Mouse (Mus musculus) heart, adult 9 months (tissue): Measurements from ENCODE around the gene Spout1.

ENCODE experiments used
- DNase-seq, 2 experiments: peaks; one replicate each; pipeline ENCODE4 v3.0.0; 2022; ENCODE audit warnings: low spot score in 2 of 2

Spout1 gene

DNA sequence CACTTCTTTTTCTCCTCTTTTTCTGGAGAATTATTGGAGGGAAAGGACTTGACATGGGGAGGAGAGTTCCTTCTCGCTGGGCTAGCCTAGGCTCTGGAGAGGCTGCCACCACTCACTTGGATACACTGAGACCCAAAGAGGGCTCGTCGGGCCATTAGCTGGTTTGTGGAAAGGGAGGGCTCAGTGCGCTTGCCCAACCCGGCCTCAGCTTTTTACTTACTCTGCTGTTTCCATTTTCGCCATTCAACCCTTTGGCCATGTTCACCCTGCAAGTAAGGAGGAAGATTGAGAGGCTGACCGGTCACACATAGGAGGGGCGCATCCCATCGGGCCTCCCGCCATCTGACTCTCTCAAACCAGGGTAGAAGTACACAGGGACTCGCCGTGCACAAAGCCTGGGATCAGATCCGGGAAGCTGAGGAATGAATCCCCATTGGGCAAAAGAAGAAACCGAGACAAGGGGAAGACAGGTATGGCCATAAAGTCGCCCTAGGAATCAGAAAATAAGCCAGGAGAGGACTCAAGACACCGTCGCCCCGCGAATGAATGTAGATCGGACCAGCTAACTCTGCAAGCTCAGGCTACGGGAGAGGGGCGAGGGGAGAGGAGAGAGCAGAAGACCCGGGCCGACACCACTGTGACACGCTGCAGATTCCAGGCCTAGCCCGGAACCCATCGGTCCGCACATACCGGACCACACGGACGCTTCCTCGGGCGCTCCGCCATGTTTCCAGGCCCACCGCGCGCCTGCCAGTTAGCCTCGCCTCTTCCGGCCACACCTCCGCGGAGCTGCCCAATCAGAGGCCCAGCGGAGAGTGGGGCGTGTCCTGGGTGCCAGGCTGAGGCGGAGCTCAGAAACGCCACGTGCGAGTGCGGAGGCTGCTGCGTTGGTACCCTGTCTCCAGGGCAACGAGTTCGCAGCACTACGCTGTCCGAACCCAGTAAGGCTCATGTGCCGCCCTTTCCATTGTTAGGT is at the start of gene Spout1:
Gene Spout1 (minus strand): TSS at position 760 of the 976 bp plus-strand sequence.
- peak; percentile 93 to 94 for DNase-seq

- DNase-seq, result no peak
Observed at GRCm38 (mm10) chr2:30216293-30216692, 38.0 kb upstream of the Spout1 start.

- peak; percentile 57 to 59 for DNase-seq
Observed at GRCm38 (mm10) chr2:30215493-30215892, 37.2 kb upstream of the Spout1 start.

DNA sequence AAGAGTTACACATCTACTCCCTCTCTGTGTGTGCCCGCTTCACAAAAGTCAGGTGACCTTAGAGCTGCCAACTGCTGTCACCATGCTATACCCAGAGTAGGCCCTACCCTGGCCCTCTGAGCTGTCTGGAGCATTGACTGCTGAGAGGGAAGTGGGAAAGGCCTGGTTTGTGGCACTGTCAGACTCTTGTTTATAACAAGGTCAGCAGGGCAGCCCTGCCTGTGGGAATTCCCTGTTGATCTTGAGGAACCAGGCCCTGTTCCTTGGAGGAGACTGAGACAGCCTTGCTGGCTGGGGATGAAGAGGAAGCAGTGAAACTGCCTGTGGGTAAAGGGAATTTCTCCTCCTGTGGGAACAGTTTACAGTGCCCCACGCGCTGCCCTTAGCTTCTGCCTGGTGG is 36.5 kb upstream of the Spout1 start:
- DNase-seq, result no peak

DNA sequence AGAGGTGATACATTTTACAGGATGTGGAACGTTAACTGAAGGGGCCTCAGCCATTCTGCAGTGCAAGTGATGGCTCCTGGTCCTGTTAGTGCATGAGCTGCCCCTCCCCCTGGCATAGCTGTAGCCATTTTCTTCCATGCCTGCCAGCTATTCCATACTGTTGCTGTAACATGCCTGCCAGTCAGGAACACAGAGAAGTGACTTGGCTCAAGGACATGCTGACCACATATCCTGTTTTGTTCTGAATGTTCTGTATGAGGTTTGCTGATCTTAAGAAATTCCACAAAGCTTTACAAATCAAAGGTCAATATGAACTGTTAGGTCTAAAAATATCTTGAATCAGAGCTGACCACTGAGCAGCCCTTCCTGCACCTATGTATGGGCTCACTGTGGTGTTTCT is 34.7 kb upstream of the Spout1 start:
- DNase-seq, result no peak

DNA sequence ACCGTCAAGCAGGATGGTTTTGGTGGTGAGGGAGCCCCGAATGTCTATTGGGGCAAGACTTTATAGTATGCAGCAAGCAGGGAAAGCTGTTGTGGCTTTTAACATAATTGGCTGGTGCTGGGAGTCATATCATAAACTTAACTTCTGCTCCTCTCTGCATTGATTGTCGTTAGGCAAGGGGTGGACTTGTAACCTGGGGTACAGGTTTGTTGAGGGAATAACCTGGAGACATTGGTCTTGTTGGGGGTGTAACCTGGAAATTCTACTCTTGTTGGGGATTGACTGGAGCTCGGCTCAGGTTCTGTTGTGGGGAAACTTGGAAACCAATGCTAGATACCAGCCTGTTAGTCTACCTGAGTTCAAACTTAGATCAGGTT is 33.9 kb upstream of the Spout1 start:
- no peak for DNase-seq

GRCm38 (mm10) chr2:30211408-30212168 is 33.3 kb upstream of the Spout1 start:
- no peak for DNase-seq

GRCm38 (mm10) chr2:30207886-30208285 is 29.6 kb upstream of the Spout1 start:
- no peak for DNase-seq

GRCm38 (mm10) chr2:30207401-30207800 is 29.1 kb upstream of the Spout1 start:
- DNase-seq, result no peak

GRCm38 (mm10) chr2:30205629-30206357 is 27.5 kb upstream of the Spout1 start, which contains the start of gene Kyat1:
Gene Kyat1 (minus strand): TSS chr2:30205847.
- peak; percentile 95 for DNase-seq

- DNase-seq, result no peak
Observed at GRCm38 (mm10) chr2:30205255-30205628, 27.0 kb upstream of the Spout1 start.

GRCm38 (mm10) chr2:30203439-30203838 is 25.2 kb upstream of the Spout1 start:
- no peak for DNase-seq

- DNase-seq, result no peak
Observed at GRCm38 (mm10) chr2:30200388-30200925, 22.2 kb upstream of the Spout1 start.

DNA sequence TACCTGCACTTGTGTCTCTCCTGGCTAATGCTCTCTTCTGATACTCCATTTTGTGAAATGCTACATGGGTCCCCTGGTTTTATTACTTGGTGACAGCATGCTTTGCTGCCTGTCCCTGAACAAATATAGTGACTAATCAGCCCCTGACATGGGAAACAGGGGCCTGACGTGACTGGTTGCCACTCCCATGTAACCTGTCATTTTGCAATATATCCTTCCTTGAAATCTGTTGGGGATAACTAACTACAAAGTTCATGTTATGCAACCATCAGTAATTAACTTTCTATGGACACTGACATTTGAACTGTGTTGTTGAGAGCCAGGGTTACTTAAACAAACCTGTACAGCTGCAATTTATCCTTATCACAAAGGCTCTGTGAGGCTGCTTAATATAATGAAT is 21.7 kb upstream of the Spout1 start:
- DNase-seq, result no peak

GRCm38 (mm10) chr2:30198021-30198420 is 19.8 kb upstream of the Spout1 start:
- DNase-seq, result no peak

GRCm38 (mm10) chr2:30194656-30195055 is 16.4 kb upstream of the Spout1 start:
- DNase-seq, result no peak

- no peak for DNase-seq
Observed at GRCm38 (mm10) chr2:30191790-30192580, 13.7 kb upstream of the Spout1 start.

GRCm38 (mm10) chr2:30185681-30186080 is 7.4 kb upstream of the Spout1 start:
- no peak for DNase-seq

- no peak for DNase-seq
Observed at GRCm38 (mm10) chr2:30185276-30185675, 7.0 kb upstream of the Spout1 start.

- no peak for DNase-seq
Observed at GRCm38 (mm10) chr2:30183721-30184120, 5.5 kb upstream of the Spout1 start.

GRCm38 (mm10) chr2:30182424-30182823 is 4.2 kb upstream of the Spout1 start:
- DNase-seq, result no peak
